Mouse (Mus musculus): Measurements from ENCODE around the gene Lmbr1. TPM values are rescaled to one million over a fixed set of nuclear protein-coding genes. Genes with fewer than 3 reads are reported as not detected.

The Lmbr1 gene
- total RNA-seq, 2 experiments from 2014 or later: 1.7 to 10.0 TPM

GRCm38 (mm10) chr5:29273426-29273825 lies 104.8 kb downstream of the Lmbr1 start:
- ATAC-seq (replicated peaks; ENCODE audit: low FRiP score, low TSS enrichment, poor library complexity, severe bottlenecking): no peak

- ATAC-seq (replicated peaks; ENCODE audit: low FRiP score, low TSS enrichment, poor library complexity, severe bottlenecking): no peak
These were observed 107.3 kb downstream of the Lmbr1 start for GRCm38 (mm10) chr5:29270879-29271278.

GRCm38 (mm10) chr5:29253876-29254275 lies 124.3 kb downstream of the Lmbr1 start:
- no peak for ATAC-seq (replicated peaks; ENCODE audit: low FRiP score, low TSS enrichment, poor library complexity, severe bottlenecking)

GRCm38 (mm10) chr5:29251496-29251873 lies 126.7 kb downstream of the Lmbr1 start:
- no peak for ATAC-seq (replicated peaks; ENCODE audit: low FRiP score, low TSS enrichment, poor library complexity, severe bottlenecking)

- ATAC-seq (replicated peaks; ENCODE audit: low FRiP score, low TSS enrichment, poor library complexity, severe bottlenecking): no peak
These were observed 127.2 kb downstream of the Lmbr1 start for GRCm38 (mm10) chr5:29250795-29251495.

GRCm38 (mm10) chr5:29244769-29245168 lies 133.4 kb downstream of the Lmbr1 start:
- ATAC-seq (replicated peaks; ENCODE audit: low FRiP score, low TSS enrichment, poor library complexity, severe bottlenecking): no peak

GRCm38 (mm10) chr5:29238379-29238778 lies 139.8 kb downstream of the Lmbr1 start:
- ATAC-seq (replicated peaks; ENCODE audit: low FRiP score, low TSS enrichment, poor library complexity, severe bottlenecking): no peak

- ATAC-seq (replicated peaks; ENCODE audit: low FRiP score, low TSS enrichment, poor library complexity, severe bottlenecking): no peak
These were observed 147.7 kb downstream of the Lmbr1 start for GRCm38 (mm10) chr5:29230481-29230880.

GRCm38 (mm10) chr5:29224089-29224488 lies 154.1 kb downstream of the Lmbr1 start:
- ATAC-seq (replicated peaks; ENCODE audit: low FRiP score, low TSS enrichment, poor library complexity, severe bottlenecking): no peak

GRCm38 (mm10) chr5:29217997-29218396 lies 160.2 kb downstream of the Lmbr1 start:
- peak; percentile 90 for ATAC-seq (replicated peaks; ENCODE audit: low FRiP score, low TSS enrichment, poor library complexity, severe bottlenecking)

- no peak for ATAC-seq (replicated peaks; ENCODE audit: low FRiP score, low TSS enrichment, poor library complexity, severe bottlenecking)
These were observed 166.1 kb downstream of the Lmbr1 start for GRCm38 (mm10) chr5:29211980-29212555.

GRCm38 (mm10) chr5:29205690-29206089 lies 172.5 kb downstream of the Lmbr1 start:
- ATAC-seq (replicated peaks; ENCODE audit: low FRiP score, low TSS enrichment, poor library complexity, severe bottlenecking): no peak

GRCm38 (mm10) chr5:29199868-29200267 lies 178.3 kb downstream of the Lmbr1 start:
- ATAC-seq (replicated peaks; ENCODE audit: low FRiP score, low TSS enrichment, poor library complexity, severe bottlenecking): no peak

GRCm38 (mm10) chr5:29198960-29199488 lies 179.2 kb downstream of the Lmbr1 start:
- ATAC-seq (replicated peaks; ENCODE audit: low FRiP score, low TSS enrichment, poor library complexity, severe bottlenecking): no peak

- no peak for ATAC-seq (replicated peaks; ENCODE audit: low FRiP score, low TSS enrichment, poor library complexity, severe bottlenecking)
These were observed 181.0 kb downstream of the Lmbr1 start for GRCm38 (mm10) chr5:29197187-29197586.

GRCm38 (mm10) chr5:29196264-29196658 lies 181.9 kb downstream of the Lmbr1 start:
- no peak for ATAC-seq (replicated peaks; ENCODE audit: low FRiP score, low TSS enrichment, poor library complexity, severe bottlenecking)

GRCm38 (mm10) chr5:29195570-29196263 lies 182.5 kb downstream of the Lmbr1 start, which contains the start of gene Rnf32:
TSS of gene Rnf32 (plus strand) at chr5:29195992.
- peak; percentile 85 for ATAC-seq (replicated peaks; ENCODE audit: low FRiP score, low TSS enrichment, poor library complexity, severe bottlenecking)

GRCm38 (mm10) chr5:29195231-29195569 lies 183.0 kb downstream of the Lmbr1 start:
- no peak for ATAC-seq (replicated peaks; ENCODE audit: low FRiP score, low TSS enrichment, poor library complexity, severe bottlenecking)

- ATAC-seq (replicated peaks; ENCODE audit: low FRiP score, low TSS enrichment, poor library complexity, severe bottlenecking): no peak
These were observed 191.4 kb downstream of the Lmbr1 start for GRCm38 (mm10) chr5:29186798-29187197.
